Mouse (Mus musculus): ENCODE measurements at regions not wholly inside any gene's neighbourhood (a gene's known extent, or its start where the extent isn't known, plus 50 kb on each side); places are given as distances from the start of the nearest gene placed in this dataset.

GRCm38 (mm10) chr7:73138861-73139493, 236.3 kb upstream of the Rgma start:
- DNase-seq (ENCODE audit: low read depth, low spot score): no peak

DNA sequence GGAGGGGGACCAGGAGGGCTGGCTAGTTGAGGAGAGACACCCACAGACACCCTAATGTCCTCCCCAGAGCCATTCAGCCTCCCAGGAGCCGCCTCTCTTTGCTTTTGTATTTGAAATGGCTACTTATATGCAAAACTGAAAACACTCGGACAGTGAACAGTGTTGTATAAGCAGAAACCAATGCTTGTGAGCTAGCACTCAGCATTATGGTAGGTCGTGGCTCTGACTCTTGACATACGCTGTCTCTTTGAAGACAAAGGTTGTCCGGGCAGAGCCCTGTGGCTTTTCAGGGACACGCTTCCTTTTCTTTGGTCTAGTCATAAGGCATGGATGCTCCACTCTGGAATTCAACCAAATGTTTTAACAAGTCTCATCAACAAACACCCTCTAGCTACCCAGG, 235.4 kb upstream of the Rgma start:
- no peak for DNase-seq (ENCODE audit: low read depth, low spot score)

DNA sequence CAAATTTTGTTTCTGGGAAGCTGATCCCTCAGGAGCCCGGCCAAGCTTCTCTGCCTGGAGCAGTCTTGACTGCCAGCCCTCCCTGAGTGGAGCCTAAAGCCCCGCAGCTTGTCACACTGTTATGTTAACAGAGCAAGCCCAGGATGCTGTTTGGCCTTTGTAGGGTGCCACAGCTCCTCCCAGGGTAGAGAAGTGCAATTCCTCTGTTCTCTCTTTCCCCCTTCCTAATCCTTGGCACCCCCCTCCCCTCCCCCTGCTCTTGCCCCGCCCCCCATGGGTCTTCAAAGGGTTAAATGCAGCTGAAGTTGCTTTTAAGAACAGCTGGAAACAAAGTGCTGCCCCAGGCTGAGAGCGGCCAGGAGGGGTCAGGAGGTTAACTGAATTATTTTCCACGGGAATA, 234.1 kb upstream of the Rgma start:
- no peak for DNase-seq (ENCODE audit: low read depth, low spot score)

- DNase-seq (ENCODE audit: low read depth, low spot score): no peak
Observed at GRCm38 (mm10) chr7:73143902-73144301, 231.4 kb upstream of the Rgma start.

DNA sequence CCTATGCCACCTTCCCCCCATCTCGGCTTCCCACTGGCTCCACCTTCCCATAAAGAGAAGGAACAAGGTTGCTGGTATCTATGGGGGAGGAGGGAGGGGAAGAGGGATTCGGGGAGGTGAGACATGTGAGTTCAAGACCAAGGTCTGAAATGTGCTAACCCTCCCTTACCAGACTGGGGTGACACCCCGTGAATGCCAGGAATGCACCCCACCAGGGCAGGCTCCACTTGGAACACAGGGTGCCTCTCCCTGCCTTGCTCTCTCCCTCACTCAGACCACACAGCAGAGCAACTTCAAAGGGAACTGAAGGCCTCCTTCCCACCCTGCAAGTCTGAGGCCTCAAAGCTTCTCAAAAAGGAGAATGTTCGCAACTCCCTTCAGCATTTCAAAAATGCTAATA, 230.5 kb upstream of the Rgma start:
- DNase-seq (ENCODE audit: low read depth, low spot score): no peak

- no peak for DNase-seq (ENCODE audit: low read depth, low spot score)
Observed at GRCm38 (mm10) chr7:73147251-73147650, 228.1 kb upstream of the Rgma start.

- no peak for DNase-seq (ENCODE audit: low read depth, low spot score)
Observed at GRCm38 (mm10) chr7:73150436-73150835, 224.9 kb upstream of the Rgma start.

GRCm38 (mm10) chr7:73151586-73152467, 223.5 kb upstream of the Rgma start:
- DNase-seq (ENCODE audit: low read depth, low spot score): no peak

DNA sequence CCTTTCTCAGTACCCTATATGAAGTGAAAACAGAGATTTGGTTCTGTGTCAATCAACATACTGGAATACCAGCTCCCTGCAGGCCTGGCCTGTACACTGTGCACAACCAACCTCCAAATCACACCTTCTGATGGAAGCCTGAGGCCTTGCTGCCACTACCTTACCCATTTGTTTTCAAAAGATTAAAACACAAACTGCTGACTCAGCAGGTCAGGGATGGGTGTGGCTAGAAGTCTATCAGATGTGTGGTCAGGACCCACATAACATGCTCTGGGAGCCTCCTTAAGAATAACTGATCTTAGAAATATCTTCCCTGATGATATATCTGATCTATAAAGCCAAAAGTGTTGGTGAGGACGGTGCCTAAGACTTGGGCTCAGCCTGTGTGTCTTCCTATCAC, 221.6 kb upstream of the Rgma start:
- no peak for DNase-seq (ENCODE audit: low read depth, low spot score)

GRCm38 (mm10) chr7:73158833-73159232, 216.5 kb upstream of the Rgma start:
- DNase-seq (ENCODE audit: low read depth, low spot score): no peak

GRCm38 (mm10) chr7:73160968-73161367, 214.3 kb upstream of the Rgma start:
- no peak for DNase-seq (ENCODE audit: low read depth, low spot score)

- DNase-seq (ENCODE audit: low read depth, low spot score): no peak
Observed at GRCm38 (mm10) chr7:73163687-73164086, 211.6 kb upstream of the Rgma start.

- no peak for DNase-seq (ENCODE audit: low read depth, low spot score)
Observed at GRCm38 (mm10) chr7:73165521-73165920, 209.8 kb upstream of the Rgma start.

DNA sequence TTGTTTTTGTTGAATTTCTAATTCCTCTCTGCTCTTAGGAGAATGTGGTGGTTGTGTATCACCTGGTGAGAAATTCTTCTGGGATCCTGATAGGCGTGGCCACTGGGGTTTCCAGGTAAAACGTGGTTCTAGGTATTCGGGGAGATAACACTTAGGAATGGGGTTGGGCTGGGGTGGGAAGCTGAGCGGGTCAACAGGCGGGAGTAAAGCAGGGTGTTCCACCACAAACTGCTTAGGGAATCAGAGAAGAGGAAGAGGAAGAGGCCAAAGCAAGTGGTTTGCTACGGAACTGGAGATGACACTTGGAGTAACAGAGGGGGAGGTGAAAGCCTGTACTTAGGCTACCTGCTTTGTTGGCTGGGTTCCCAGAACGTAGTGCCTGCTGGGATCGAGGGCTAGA, 205.9 kb upstream of the Rgma start:
- no peak for DNase-seq (ENCODE audit: low read depth, low spot score)

DNA sequence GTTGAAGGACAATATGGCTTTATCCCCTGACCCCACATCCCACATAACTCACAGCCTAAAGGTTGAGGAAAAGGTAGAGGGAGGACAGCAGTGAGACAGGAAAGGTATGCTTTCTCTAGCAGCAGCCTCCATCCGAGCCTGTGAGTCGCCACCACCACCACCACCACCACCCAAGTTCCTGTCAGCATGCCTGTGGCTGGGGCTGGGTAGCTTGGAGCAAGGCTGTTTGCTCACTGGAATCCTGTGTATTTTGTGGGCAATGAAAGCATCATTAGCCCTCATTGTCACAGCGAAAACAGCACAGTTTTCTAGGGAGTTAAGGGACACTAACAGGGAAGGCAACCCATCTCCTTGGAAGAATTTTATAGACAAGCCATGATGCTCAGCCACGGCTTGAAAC, 202.7 kb upstream of the Rgma start:
- DNase-seq (ENCODE audit: low read depth, low spot score): no peak

DNA sequence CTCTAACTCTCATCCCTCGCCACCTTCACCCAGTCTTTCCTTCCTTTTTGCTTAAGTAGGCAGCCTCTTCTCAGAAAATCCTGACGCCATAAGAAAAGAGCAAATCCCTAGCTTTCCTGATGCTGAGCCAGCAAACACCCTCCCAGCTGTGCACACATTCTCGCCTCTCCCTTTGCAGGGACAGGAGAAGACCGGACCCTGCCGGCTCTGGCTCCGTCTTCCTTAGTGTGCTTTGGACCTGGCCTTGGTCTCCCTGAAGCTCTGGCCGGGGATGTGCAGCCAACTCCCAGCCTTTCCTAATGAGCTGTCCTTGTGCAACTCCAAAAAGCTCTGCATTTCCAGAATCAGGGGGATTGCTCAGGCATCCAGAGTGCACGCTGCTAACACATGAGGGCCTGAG, 191.5 kb upstream of the Rgma start:
- no peak for DNase-seq (ENCODE audit: low read depth, low spot score)

DNA sequence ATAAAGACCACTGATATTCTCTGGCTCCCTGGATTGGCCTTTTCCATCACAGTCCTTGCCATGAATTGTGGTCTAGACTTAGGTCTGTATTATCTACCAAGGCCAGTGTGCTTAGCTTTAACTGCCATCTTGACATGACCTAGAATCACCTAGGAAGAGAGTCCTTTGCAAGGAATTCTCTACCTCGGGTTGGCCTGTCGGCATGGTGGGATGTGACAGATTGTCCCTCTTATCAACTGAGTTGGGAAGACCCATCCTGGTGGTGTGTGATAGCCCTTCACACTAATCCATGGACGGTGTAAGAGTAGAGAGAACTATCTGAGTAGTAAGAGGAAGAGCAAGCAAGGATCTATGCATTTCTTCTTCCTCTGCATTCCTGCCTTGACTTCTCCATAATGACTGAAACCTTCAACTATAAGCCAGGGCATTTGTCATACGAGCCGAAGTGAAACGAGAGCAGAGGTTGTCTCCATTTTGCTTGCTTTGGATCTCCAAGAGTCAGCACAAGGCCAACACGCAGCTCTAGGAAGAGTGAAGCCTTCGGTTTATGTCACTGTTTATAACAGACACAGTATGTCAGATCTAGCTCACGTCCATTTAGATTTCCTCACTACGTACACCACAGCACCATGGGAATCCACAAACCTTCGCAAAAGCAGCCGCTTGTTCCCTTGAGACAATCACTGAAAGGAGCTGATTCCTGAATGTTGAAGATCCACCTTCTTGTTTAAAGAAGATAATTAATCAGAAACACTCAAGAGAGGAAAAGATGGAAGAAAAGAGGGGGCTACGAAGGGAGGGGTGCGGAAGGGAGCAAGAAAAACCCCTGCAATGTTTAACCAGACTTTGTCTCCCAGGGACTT, 190.9 kb upstream of the Rgma start:
- DNase-seq (ENCODE audit: low read depth, low spot score): no peak

DNA sequence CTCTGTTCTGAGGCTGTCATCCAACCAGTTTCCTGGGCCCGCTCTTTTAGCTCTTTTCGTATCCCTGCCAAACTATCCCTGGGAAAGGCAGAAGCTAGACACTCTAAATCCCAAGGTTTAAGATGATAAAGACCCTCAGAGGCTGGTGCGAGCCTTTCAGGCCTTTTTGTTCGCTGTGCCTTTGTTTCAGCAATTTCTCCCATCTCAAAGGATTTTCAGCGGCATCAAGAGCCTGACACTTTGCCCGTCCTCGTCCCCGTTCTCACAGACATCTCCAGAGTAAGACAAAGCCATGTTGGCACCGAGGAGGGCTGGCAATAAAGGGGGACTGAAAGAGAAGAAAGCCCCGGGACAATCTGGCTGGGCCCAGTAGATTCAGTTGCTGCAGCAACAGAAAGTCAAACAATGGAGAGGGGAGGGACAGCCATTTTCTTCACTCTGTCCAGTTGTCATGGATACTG, 190.2 kb upstream of the Rgma start:
- DNase-seq (ENCODE audit: low read depth, low spot score): no peak

DNA sequence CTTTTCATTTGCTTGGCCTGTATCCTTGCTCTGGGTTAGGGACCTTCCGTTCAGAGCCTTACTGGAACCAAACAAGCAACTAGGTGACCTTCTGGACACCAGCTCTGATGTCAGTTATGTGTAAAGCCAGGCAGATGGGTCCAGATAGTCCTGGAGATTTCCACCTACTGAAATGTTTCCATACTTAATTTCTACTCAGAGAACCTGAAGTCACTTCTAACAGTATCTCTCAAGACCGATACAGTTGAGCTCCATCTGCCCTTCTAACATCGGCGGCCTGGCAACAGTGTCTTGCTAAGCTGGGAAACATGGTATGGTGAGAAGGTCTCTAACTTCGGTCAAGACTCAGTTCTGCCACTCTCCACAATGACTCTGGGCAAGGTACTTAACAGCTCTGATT, 189.7 kb upstream of the Rgma start:
- DNase-seq (ENCODE audit: low read depth, low spot score): no peak

- no peak for DNase-seq (ENCODE audit: low read depth, low spot score)
Observed at GRCm38 (mm10) chr7:73186501-73186900, 188.8 kb upstream of the Rgma start.

GRCm38 (mm10) chr7:73191388-73192278, 183.7 kb upstream of the Rgma start:
- DNase-seq (ENCODE audit: low read depth, low spot score): no peak
